Mouse (Mus musculus) adrenal gland, postnatal 4 days (tissue): ENCODE data around the gene Ddx56. TPM values are rescaled to one million over a fixed set of nuclear protein-coding genes. Genes with fewer than 3 reads are reported as not detected.
A peak's percentile ranks its signal among the peaks of the same experiment; 100 is the strongest.
"Not testable (repeated sequence)": the region's sequence is repeated elsewhere in the genome, so short reads cannot be mapped to it uniquely, and the experiment has no call there.

Experiments
- DNase-seq, 2 experiments: peaks; one replicate each; pipeline ENCODE4 v3.0.0; 2021 to 2022; ENCODE audit warnings: low spot score in 2 of 2, mixed read lengths in 2 of 2
- total RNA-seq, 2 experiments: library from RNA; stranded (reverse); gene quantifications; 2 replicates each; pipeline ENCODE4 v1.2.3; 2021

The Ddx56 gene
- total RNA-seq, 2 experiments from 2014 or later: 69.1 to 70.1 TPM

DNA sequence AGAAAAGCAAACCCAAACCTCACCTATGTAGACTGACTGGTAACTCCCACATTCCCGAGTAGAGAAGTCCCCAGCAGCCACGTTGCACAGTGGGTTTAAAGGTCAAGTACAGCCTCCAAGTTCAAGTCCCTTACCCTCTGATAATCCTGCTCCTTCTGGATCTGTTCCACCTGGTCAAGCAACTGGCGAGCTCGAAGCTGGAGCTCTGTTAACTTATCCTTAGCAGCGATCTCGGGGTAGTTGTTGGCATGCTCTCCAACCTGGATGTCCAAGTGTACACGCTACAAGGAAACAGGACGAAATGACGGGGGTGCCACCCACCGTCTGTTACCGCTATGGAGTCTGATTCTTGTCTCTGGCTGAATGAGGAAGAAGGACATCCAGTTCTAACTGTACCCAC, 6.0 kb upstream of the Ddx56 start:
- DNase-seq: no peak

DNA sequence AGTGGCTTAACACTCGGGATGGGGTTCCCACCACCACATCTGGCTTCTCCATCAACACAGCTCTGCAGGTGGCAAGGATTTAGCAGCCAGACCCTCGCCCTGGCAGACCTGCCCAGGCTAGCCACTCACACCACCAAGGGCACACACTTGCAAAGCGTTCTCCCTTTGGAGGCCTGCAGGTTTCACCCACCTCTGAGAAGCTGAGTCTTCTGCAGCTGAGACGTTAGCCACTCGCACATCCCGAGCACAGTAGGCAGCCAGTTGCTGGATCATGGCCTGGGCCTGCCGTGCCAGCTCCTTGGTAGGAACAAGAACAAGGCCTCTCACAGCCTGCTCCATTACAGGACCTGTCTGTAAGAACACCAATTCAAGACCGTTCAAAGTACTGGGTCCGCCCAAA, 951 bp downstream of the Ddx56 start:
- no peak for DNase-seq

- DNase-seq: peak in 1 of 2 experiments; percentile 51
Measured at GRCm38 (mm10) chr11:6261434-6262082, 6.0 kb downstream of the Ddx56 start.

GRCm38 (mm10) chr11:6259413-6259812, 8.2 kb downstream of the Ddx56 start:
- DNase-seq: no peak

GRCm38 (mm10) chr11:6256490-6257072, 11.0 kb downstream of the Ddx56 start:
- no peak for DNase-seq

- not testable (repeated sequence) for DNase-seq
Measured at GRCm38 (mm10) chr11:6254602-6255001, 13.0 kb downstream of the Ddx56 start.

DNA sequence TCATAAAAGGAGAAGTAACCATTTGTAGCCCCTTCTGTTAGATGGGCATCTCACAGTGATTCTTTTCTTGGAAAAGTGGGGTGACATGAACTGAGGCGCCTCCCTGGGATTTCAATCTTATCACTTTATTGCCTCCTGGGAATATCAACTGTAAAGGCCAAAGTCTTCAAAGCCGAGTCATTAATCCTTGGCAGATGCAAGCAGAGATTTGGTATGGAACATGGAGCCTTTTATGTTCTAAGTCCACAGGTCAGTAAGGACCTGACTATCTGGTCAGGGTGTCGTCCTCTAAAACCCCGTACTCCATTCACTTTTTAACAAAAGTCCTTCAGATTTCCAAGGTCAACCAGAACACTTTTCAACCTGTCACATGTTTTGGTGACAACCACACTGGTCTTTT, 14.7 kb downstream of the Ddx56 start:
- no peak for DNase-seq

DNA sequence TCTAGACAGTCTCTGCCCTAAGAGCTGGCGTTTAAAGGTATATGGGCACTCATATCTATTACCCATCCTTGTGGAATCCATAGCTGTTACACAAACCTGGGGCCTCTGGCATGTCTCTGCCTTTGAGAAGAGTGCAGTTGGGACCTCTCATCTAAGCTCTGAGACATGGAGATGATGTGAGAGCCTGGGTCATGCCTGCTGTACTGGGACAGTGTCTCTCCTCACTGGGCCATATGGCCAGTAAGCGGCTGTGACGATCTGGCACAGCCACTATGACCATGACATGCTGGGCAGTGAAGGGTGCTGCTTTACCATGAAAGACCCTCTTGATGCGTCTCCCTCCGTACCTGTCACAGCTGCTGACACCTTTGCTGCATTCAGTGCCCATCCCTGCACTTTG, 15.3 kb downstream of the Ddx56 start:
- DNase-seq: no peak

DNA sequence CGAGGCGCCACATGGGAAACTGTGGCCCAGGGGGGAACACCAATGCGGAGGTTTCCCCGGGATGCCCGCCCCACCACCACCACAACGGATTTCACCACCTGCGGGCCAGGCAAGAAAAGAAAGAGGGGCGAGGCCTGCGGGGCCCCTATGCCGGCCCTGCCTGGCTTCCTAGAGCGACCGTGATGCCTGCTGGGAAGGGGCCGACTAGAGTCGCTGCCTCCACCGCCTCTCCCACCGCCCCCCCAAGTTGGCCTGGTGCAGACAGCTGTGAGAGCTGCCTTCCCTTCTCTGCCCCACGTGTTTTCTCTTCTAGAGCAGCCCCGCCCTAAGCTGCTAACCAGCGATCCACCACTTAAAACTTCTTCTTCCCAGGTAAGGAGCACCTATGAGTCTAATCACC, 22.9 kb downstream of the Ddx56 start:
- no peak for DNase-seq

GRCm38 (mm10) chr11:6233025-6233424, 34.5 kb downstream of the Ddx56 start:
- no peak for DNase-seq

DNA sequence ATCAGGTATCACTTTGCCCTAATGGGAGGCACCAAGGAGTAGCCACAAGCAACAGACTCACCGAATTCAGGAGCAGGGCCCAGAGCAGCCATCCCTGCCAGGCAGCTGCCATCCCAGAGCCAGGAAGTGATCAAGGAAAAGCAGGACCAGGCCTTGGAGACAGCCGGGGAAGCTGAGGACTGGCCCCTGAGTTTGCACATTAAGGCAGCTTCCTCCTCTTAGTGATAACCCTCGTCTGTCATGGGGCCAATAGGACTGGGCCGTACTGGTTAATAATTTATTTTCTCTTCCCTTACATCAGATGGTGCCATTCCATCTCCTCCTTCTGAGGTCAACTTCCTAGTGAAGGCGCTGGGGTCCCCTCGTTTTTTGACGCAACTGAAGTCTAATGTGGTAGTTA, 37.6 kb downstream of the Ddx56 start, which contains the start of gene Npc1l1:
Gene Npc1l1, minus strand, starts transcription at position 132 of the 400 bp plus-strand sequence.
- DNase-seq: no peak

DNA sequence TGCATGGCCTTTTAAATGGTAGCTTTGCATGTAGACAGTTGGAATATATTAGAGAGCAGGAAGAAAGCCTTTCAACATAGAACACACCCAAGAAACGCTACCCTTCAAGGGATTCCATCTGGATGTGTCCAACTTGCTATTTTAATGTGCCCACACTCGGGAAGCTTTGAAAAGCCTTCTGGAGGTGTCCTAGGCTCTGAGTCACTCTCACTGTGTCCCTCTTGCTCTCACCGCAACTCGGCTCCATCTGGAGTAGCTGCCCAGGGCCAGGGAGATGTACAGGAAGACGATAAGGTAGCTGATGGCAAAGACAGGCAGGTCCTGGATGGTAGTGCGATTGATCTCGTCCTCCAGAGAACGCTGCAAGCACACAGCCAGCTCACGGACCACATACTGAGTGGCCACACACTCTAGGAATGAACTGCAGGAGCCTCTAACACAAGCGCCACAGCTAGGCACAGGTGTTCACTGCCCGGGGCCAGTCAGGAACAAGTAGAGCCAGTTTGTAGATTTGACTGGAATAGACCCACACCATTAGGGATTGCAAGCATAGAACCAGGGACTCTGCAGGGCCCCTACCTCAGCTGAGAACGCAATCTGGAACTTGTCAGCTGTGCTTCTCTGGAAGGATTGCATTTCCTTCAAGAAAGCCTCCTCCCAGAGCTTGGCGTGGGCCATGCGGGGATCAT, 42.9 kb downstream of the Ddx56 start:
- DNase-seq: no peak

DNA sequence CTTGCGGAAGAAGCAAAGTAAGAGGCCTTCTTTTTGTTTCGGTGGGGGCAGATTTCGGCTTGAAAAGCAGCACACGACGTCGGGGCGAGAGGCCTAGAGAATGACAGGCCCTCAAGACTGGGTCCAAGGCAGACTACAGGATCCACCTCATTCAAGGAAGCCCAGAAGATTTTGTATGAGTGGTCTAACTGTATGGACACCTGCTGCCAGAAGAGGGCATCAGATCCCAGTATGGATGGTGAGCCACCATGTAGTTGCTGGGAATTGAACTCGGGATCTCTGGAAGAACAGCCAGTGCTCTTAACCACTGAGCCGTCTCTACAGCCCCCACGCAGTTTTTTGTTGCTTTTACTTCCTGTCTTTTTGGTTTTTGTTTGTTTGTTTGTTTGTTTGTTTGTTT, 45.4 kb downstream of the Ddx56 start:
- no peak for DNase-seq

DNA sequence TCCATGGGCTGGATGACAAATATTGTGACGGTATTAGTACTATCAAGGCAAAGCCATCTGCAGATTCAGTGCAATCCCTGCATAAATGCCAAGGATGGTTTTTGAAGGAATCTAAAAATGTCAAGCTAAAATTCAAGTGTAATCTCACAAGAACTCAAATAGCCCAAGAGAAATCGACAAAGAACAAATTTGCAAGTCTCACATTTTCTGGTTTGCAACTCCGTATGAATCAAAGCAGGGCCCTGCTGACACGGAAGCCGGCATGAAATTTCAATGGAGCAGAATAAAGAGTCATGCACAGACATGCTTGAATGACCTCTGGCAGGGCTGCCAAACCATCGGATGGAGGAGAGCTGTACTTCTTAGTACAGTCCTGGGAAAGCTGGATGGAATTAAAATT, 47.6 kb downstream of the Ddx56 start:
- DNase-seq: no peak

DNA sequence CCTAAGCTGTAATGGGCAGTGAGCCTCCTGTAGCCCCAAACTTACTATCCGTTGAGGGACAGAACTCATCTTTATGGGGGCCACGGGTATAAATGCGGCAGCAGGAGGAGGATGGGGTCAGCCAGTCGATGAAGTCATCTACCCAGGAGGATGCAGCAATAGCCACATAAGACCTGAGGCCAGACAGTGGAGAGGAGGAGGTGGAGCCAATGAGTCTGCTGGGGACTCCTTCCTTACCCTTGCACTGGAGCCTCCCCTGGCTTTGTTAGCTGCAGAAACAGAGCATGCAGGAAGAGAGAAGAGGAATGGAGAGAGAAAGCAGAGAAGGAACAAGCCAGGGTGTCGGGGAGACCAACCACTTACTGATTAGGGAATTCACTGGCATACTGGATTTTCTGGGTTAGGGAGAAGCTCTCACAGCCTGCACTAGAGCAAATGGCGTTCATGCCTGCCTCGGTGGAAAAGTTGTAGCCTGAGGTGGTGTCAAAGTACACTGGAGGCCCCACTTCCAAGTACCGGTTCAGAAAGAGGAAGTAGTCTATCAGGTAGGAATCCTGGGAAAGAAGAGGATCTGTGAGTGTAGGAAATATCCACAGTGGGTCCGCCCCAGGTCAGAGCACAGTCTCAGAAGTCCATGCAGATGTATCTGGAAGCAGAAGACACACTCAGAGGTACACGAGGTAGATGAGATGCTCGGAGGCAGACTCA, 49.2 kb downstream of the Ddx56 start:
- no peak for DNase-seq

GRCm38 (mm10) chr11:6216834-6217233, 50.7 kb downstream of the Ddx56 start:
- DNase-seq: no peak

Other genes starting within 250 kb of the Ddx56 start
- gene Camk2b, start 201.4 kb downstream of the Ddx56 start, total RNA-seq: 10 to 100 TPM; 24.7 to 28.2 TPM
- under 1 TPM in 1 of 2 experiments, not detected in 1; 0.31 TPM for gene A730071L15Rik, start 67.7 kb downstream of the Ddx56 start, total RNA-seq
- 10 to 100 TPM; 57.8 to 59.0 TPM for gene Nudcd3, start 67.4 kb downstream of the Ddx56 start, total RNA-seq
- gene Npc1l1, start 37.6 kb downstream of the Ddx56 start, total RNA-seq: under 1 TPM in 1 of 2 experiments, not detected in 1; 0.06 TPM
- gene Tmed4, start 7.1 kb upstream of the Ddx56 start, total RNA-seq: 100 to 1,000 TPM; 105 to 112 TPM
- 100 to 1,000 TPM; 315 to 321 TPM for gene Ogdh, start 23.9 kb upstream of the Ddx56 start, total RNA-seq
- 10 to 100 TPM; 62.4 to 67.1 TPM for gene Zmiz2, start 121.3 kb upstream of the Ddx56 start, total RNA-seq
- gene Ppia, start 147.7 kb upstream of the Ddx56 start, total RNA-seq: 1,000 to 10,000 TPM; 1,693 to 1,728 TPM
- gene H2afv, start 176.7 kb upstream of the Ddx56 start, total RNA-seq: 100 to 1,000 TPM; 105 to 130 TPM
- gene Purb, start 208.1 kb upstream of the Ddx56 start, total RNA-seq: 10 to 100 TPM; 72.9 to 77.4 TPM